Mouse (Mus musculus): ENCODE results near the gene Foxc2.

DNA sequence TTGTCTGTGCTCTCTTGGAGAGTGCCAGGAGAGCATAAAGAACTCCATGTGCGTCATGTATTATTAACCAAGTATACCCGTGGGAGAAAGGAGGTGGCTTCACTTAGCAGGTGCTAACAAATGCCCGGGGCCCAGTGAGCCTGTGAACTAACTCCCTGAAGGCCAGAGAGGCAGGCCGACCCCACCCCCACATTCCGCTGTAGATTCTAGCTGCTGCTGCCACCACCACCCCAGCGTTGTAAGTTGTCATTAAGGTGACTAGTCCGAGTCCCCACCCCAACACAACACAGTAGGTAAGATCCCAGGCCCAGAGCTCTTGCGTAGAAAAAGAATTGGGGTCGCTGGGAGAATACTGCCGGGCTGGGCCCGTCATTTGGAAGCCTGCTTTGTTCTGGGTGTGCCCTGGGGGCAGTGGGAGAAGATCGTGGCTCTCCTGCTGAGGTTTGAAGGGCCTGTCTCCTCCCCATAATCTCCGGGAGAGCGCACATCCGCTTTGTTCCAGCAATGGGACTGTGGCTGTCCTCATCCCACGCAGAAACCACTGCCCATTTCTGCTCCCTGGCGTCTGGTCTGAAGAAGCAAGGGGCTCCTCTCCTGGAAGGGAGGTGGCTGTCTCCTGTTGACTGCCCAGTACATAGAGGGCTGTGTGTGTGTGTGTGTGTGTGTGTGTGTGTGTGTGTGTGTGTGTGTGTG lies 8.7 kb downstream of the Foxc2 start:
- TF ChIP-seq CTCF (IDR thresholded peaks at IDR 0.05), result no peak
- TF ChIP-seq EP300 (IDR thresholded peaks at IDR 0.05), result no peak

All from lung, postnatal 0 days (tissue).